Mouse (Mus musculus): ENCODE measurements around the gene Msrb1. TPM values are rescaled to one million over a fixed set of nuclear protein-coding genes. Genes with fewer than 3 reads are reported as not detected.
"Not testable (repeated sequence)": the region's sequence is repeated elsewhere in the genome, so short reads cannot be mapped to it uniquely, and the experiment has no call there.

Msrb1 gene
- total RNA-seq, 2 experiments from 2014 or later, result 32.0 to 40.8 TPM

DNA sequence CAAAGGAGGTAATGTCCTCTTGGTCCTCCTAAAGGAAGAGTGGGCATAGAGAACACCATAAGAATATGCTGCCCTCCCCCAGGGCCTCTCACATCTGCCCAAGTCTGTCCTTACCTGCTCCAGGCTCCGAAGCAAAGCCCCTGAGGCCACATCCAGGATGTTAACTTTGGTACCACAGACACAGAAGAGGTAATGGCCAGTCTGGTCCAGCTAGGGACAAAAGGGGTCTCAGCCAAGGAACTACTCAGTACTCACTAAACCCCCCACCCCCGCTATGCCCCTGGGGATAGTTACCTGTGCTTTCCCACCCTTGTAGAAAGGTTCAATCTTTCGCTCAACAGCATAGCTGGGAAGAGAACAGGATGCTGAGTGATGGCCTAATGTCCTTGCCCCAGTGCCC, 30.6 kb upstream of the Msrb1 start:
- Histone ChIP-seq H3K4me3 (no peak overlapping the region), H3K27ac (no peak overlapping the region)
- no peak for DNase-seq (ENCODE audit: low spot score in 2 of 2)
- no peak for TF ChIP-seq CTCF (conservative IDR thresholded peaks at IDR 0.05)

DNA sequence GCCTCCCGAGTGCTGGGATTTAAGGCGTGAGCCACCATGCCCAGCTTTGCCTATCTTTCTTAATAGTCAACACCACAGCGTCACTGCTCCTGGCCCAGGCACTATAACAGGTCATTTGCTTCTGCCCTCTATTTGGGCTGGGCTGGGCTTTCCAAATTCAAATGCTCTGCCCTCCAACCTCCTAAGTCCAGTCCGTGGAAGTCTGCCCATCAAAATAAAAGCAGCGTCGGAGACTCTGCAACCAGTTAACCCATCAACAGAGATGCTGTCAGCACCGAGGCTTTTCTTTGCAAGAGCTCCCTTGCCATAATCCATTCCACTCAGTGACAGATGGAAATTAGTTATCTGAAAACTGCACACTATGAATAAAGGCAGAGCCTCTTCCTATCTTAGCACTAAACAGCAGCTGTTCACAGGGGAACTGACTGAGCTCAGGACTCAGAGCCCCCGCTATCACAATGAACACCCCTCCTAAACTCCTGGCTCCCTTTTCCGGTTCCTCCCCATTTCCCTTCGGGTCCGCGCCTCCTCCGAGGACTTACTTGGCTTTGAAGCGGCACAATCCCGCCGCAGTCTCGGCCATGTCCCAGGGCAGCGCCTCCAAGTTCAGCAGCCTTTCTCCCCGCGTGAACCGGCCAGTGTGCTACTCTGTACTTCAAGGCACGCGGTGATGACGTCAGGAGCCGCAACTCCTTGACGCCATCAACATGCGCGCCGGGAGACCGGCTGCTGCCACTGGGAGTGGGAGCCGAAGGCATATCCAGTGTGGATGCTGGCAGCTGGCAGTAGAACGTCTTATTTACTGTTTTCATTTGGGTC, 29.3 kb upstream of the Msrb1 start, which contains the start of gene Tbl3:
Gene Tbl3, minus strand, starts transcription at position 679 of the 819 bp plus-strand sequence.
- no peak for TF ChIP-seq CTCF (conservative IDR thresholded peaks at IDR 0.05)
- peak; percentile 92 to 97 for DNase-seq (ENCODE audit: low spot score in 2 of 2)
- H3K27ac ChIP-seq, result peak within 1 kb of the TSS; percentile 85

DNA sequence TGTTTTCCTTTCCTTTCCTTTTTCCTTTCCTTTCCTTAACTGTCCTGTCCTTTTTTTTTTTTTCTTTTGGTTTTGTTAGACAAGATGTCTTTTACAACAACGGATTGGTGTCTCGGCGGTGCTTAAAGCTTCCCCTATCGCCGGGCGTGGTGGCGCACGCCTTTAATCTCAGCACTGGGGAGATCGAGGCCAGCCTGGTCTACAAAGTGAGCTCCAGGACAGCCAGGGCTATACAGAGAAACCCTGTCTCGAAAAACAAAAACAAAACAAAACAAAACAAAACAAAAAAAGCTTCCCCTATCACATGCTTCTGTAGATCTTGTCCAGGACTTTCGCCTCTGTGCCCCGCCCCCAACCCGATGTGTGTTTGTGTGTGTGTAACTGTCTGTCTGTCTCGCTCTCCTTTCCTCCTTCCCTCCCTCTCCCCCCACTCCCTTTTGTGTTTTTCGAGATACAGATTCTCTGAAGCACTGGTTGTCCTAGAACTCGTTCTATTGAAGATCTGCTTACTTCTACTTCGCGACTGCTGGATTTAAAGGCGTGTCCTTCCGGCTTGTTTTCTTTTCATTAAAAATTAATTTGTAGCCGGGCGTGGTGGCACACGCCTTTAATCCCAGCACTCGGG, 28.5 kb upstream of the Msrb1 start:
- peak overlapping the region; percentile 85 for H3K27ac ChIP-seq
- no peak for TF ChIP-seq CTCF (conservative IDR thresholded peaks at IDR 0.05)
- H3K4me3 ChIP-seq, result peak overlapping the region; percentile 92
- DNase-seq (ENCODE audit: low spot score in 2 of 2), result no peak

More for the DNA sequence above, 29.3 kb upstream of the Msrb1 start, which contains the start of gene Tbl3:
- peak within 1 kb of the TSS; percentile 92 for H3K4me3 ChIP-seq

DNA sequence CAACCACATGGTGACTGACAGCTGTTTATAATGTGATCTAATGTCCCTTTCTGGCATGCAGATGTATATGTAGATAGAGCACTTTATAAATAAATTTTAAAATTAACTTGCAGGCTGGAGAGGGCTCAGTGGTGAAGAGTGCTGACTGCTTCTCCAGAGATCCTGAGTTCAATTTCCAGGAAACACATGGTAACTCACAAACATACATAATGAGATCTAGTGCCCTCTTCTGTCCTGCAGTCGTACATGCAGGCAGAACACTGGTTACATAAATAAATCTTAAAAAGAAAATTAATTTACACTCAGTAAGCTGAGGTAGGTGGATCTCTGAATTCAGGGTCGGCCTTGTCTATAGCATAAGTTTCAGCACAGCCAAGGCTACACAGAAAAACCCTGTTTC, 27.8 kb upstream of the Msrb1 start:
- TF ChIP-seq CTCF (conservative IDR thresholded peaks at IDR 0.05), result peak; percentile 78
- no peak for DNase-seq (ENCODE audit: low spot score in 2 of 2)
- no peak overlapping the region for H3K4me3 ChIP-seq
- no peak overlapping the region for H3K27ac ChIP-seq

DNA sequence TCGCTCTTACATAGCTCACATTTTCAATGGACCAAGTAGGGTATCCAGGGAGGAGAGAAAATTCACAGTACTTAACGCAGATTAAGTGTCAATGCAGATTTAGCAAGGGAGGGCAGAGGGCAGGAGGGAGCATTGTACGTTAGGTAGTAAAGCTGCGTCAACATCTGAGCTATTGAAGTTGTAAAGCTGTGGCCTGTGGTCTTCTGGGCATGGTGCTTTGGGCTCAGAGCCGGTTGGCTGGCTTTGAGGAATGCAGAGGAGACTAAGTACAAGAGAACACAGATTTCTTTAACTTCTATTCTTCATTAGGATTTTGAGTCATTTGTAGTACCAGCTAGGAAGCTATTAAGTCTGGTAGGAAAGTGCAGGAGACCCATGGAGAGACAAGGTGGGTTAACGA, 20.9 kb upstream of the Msrb1 start:
- DNase-seq (ENCODE audit: low spot score in 2 of 2), result no peak
- TF ChIP-seq CTCF (conservative IDR thresholded peaks at IDR 0.05), result no peak
- Histone ChIP-seq H3K27ac (no peak overlapping the region), H3K4me3 (no peak overlapping the region)

DNA sequence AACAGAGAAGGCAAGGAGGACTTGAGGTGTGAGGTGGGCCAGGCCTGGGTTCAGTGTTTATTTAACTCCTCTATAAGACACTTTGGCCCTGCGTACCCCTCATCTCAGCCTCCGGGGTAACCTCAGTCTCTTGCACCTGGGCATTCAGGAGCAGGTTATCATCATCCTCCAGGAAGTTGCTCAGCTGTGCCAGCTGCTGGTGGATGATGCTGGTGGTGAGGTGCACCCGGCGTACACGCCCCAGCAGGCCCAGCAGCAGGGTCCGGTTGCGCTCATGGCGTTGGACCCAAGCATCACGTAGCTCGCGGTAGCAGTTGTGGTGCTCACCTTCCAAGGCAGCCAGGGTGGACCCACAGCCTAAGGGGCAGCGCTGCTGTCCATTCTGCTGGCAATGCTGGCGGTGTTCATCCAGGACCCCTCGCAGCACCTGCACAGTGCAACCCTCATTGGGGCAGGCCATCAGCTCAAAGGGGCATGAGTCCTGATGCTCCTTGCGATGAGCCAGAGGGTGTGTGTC, 20.2 kb upstream of the Msrb1 start:
- TF ChIP-seq CTCF (conservative IDR thresholded peaks at IDR 0.05), result no peak
- Histone ChIP-seq H3K4me3 (no peak overlapping the region), H3K27ac (no peak overlapping the region)
- no peak for DNase-seq (ENCODE audit: low spot score in 2 of 2)

DNA sequence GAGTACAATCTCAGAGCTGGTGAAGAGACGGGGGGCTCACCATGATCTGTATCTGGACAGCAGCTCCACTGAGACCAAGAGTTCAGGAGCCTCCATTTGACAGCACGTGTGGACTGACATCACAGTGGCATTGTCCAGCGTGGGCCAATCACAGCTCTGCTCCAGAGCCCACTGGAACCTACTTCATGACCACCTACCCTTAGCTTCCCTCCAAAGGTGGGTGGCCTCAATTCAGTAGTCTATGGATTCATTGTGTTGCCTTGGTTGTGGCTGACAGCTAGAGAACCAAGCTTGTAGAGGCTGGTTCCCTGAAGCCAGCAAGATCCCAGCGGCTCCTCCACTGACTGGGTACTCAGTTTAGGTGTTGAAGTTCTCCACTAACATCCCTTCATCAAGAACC, 18.5 kb upstream of the Msrb1 start, which contains the start of the genes Rnf151 and Rps2:
Gene Rnf151, minus strand, starts transcription at position 121 of the 400 bp plus-strand sequence.
Gene Rps2, plus strand, starts transcription at position 174 of the 400 bp plus-strand sequence.
- peak within 1 kb of the TSS; percentile 76 for H3K4me3 ChIP-seq
- TF ChIP-seq CTCF (conservative IDR thresholded peaks at IDR 0.05), result no peak
- no peak within 1 kb of the TSS for H3K27ac ChIP-seq
- no peak for DNase-seq (ENCODE audit: low spot score in 2 of 2)

DNA sequence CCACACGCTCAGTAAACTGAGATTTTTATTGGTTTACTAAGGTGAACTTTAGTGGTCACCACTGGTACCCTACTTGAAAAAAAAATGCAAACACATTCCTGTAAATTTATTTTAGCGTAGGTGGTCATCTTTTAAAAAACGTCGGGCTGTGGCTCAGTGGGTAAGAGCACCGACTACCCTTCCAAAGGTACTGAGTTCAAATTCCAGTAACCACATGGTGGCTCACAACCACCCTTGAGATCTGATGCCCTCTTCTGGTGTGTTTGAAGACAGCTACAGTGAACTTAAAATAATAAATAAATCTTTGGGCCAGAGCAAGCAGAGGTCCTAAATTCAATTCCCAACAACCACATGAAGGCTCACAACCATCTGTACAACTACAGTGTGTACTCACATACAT, 17.5 kb upstream of the Msrb1 start:
- Histone ChIP-seq H3K4me3 (peak overlapping the region; percentile 76), H3K27ac (peak overlapping the region; percentile 88; the same call in 1 of the 2 replicates)
- DNase-seq (ENCODE audit: low spot score in 2 of 2), result not testable (repeated sequence)
- peak; percentile 45 for TF ChIP-seq CTCF (conservative IDR thresholded peaks at IDR 0.05)

DNA sequence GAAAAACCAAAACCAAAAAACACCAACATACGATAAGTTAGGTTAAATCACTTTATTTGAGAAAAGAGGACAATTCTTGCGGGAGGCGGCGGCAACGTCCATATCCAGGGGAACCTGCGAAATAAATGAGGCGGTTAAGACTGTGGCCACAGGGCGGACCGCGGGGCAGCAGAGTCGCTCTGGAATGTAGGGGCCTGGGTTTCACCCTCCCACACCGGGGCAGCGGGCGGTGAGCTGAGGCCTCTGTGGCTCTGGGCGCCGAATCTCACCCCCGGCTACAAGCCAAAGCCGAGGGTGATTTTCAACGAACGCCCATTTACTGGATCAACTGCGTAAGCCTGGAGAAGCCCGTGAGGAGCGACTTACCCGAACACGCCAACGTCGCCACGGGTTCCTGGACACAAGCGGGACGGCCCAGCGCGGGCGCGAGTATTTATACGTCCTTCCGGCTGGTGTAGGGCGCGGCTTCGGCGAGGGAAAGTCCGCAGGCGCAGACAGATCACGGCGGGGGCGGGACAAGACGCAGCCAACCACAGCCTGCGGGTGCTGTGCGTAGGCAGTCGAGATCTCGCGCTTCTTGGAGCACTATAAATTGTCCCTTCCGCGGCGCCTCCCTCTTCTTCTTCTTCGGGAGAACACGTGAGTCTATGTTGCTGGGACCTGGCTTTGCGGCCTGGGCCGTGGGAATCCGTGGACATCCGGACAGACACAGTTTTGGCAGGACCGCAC, 16.8 kb upstream of the Msrb1 start:
- DNase-seq (ENCODE audit: low spot score in 2 of 2), result peak; percentile 98 to 99
- H3K27ac ChIP-seq, result peak overlapping the region; percentile 88
- H3K4me3 ChIP-seq, result peak overlapping the region; percentile 76
- TF ChIP-seq CTCF (conservative IDR thresholded peaks at IDR 0.05), result no peak

DNA sequence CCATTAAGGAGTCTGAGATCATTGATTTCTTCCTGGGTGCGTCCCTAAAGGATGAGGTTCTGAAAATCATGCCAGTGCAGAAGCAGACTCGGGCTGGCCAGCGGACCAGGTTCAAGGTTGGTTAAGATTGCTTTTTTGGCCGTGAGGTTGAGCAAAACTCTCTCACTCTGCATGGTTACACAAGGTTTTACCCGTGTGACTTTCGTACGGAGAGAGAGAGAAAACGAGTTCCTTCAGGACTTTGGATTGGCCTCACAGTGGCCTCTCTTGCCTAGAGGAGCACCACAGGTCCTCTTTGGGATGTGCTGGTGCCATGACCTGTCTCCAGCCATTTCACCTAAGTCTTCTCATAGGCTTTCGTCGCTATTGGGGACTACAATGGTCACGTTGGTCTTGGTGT, 15.8 kb upstream of the Msrb1 start:
- H3K4me3 ChIP-seq, result peak overlapping the region; percentile 76
- DNase-seq (ENCODE audit: low spot score in 2 of 2), result not testable (repeated sequence)
- peak overlapping the region; percentile 83 for H3K27ac ChIP-seq

DNA sequence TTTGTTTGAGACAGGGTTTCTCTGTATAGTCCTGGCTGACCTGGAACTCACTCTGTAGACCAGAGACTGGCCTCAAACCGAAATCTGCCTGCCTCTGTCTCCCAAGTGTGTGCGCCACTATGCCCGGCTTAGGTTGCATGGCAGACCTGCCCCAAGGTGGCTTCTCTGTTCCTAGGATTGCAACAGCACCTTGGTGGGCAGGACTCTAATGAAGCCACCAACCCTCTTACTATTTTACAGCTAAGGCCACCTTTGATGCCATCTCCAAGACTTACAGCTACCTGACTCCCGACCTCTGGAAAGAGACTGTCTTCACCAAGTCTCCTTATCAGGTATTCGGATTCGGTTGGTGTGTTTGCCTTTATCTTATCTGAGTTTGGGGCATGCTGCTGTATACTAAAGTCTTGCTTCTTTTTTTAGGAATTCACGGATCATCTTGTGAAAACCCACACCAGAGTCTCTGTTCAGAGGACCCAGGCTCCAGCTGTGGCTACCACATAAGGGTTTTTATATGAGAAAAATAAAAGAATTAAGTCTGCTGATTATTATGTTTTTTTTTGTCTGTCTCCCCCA, 15.0 kb upstream of the Msrb1 start:
- peak overlapping the region; percentile 31 for H3K4me3 ChIP-seq
- not testable (repeated sequence) for DNase-seq (ENCODE audit: low spot score in 2 of 2); H3K27ac ChIP-seq

DNA sequence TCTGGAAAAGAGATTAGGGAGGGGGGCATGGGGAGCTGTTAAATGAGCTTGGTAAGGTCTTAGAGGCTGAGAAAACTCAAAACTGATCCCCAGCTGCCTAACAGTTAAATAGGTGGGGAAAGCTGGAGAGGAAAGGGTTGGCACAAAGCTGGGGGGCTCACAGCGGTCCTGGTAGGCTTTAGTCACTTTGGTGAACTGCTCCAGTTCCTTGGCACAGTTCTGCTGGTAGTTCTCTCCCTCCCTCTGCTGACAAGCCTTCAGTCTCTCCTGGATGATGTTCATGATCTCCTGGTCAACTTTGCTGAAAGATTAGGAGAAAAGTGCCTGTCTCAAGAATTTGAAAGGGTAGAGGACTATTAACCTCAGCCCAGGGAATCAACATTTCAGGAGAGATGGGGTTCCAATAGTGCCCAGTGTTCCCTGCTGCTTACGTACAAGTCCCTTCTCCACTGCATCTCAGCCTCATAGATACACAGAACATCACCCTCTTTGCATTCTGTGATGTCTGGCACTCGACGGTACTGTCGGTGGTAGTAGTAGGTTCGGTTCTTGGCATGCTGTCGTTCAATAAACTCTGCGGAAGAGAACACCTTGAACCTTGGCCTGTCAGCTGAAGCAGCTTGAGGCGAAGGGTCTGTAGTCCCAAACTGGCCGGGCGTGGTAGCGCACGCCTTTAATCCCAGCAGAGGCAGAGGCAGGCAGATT, 14.1 kb upstream of the Msrb1 start:
- no peak for TF ChIP-seq CTCF (conservative IDR thresholded peaks at IDR 0.05)
- Histone ChIP-seq H3K27ac (no peak overlapping the region), H3K4me3 (peak overlapping the region; percentile 8; the same call in 1 of the 2 replicates)
- no peak for DNase-seq (ENCODE audit: low spot score in 2 of 2)
